Mouse (Mus musculus): Measurements from ENCODE around the gene Hivep3.

- no peak for TF ChIP-seq CTCF (conservative IDR thresholded peaks at IDR 0.05; ENCODE audit: low read length)
- TF ChIP-seq POU5F1 (IDR thresholded peaks at IDR 0.05; ENCODE audit: borderline replicate concordance, low read length): no peak
- TF ChIP-seq NANOG (IDR thresholded peaks at IDR 0.05; ENCODE audit: borderline replicate concordance, low read length): no peak
These were observed 338.4 kb downstream of the Hivep3 start for GRCm38 (mm10) chr4:120071842-120072507.
